Mouse (Mus musculus) heart, embryonic 16.5 days (tissue): ENCODE measurements around the gene Slc41a1. TPM values are rescaled to one million over a fixed set of nuclear protein-coding genes. Genes with fewer than 3 reads are reported as not detected.

ENCODE experiments used
- ATAC-seq: fragments of 200-750 bp; cut with Nextera tagmentation; replicated peaks from 2 replicates; pipeline ENCODE4 v1.8.0; 2017; ENCODE audit warnings: moderate number of reproducible peaks; ENCODE audit not compliant: insufficient read depth, low FRiP score; ENCODE audit errors: extremely low read depth
- H3K27ac ChIP-seq: fragments of 300-500 bp; sonication (generic); 2 replicates; pipeline ENCODE4 v1.5.1; 2014; ENCODE audit warnings: mild to moderate bottlenecking, low read length, control low read depth, moderate library complexity
- H3K27me3 ChIP-seq: fragments of 300-500 bp; sonication (generic); 2 replicates; pipeline ENCODE4 v1.6.1; 2014; ENCODE audit warnings: low read length, mixed read lengths; ENCODE audit not compliant: control insufficient read depth, insufficient read depth
- H3K36me3 ChIP-seq: fragments of 300-500 bp; sonication (generic); 2 replicates; pipeline ENCODE4 v1.6.1; 2014; ENCODE audit not compliant: control insufficient read depth, insufficient read depth
- H3K4me1 ChIP-seq: fragments of 300-500 bp; sonication (generic); 2 replicates; pipeline ENCODE4 v1.6.1; 2014; ENCODE audit warnings: low read length, mixed read lengths; ENCODE audit not compliant: control insufficient read depth, insufficient read depth
- H3K4me2 ChIP-seq: fragments of 300-500 bp; sonication (generic); 2 replicates; pipeline ENCODE4 v1.6.1; 2014; ENCODE audit warnings: low read depth, mild to moderate bottlenecking, control low read depth, low read length
- H3K4me3 ChIP-seq: fragments of 300-500 bp; sonication (generic); 2 replicates; pipeline ENCODE4 v1.5.1; 2014; ENCODE audit warnings: mild to moderate bottlenecking, control low read depth, low read length
- H3K9ac ChIP-seq: fragments of 300-500 bp; sonication (generic); 2 replicates; pipeline ENCODE4 v1.6.1; 2014; ENCODE audit warnings: low read length, control low read depth
- H3K9me3 ChIP-seq: fragments of 300-500 bp; sonication (generic); replicated peaks from 2 replicates; pipeline ENCODE4 v1.6.1; 2016; ENCODE audit warnings: low read length; ENCODE audit not compliant: control insufficient read depth
- WGBS: fragments of 180-500 bp; shearing (Covaris S2); extraction: QIAGEN DNeasy Blood & Tissue Kit; methylation state at CpG from one replicate; pipeline ENCODE4 v1.1.7; 2014; 5-methylcytosine and 5-hydroxymethylcytosine counted together
- polyA plus RNA-seq: library from polyadenylated mRNA; unstranded; fragments of >200 nt; fragmentation: Nextera tagmentation; extraction: Ambion mirVana; gene quantifications from 2 replicates; pipeline ENCODE4 v1.2.1, GENCODE M21; 2015

Slc41a1 gene
- 10.3 and 11.7 TPM in 2 replicates for polyA plus RNA-seq

GRCm38 (mm10) chr1:131827207-131827786 lies at the start of gene Slc41a1:
Gene Slc41a1 (plus strand): TSS chr1:131827493.
- ATAC-seq, result peak; percentile 19
- Histone ChIP-seq H3K9ac (peak within 1 kb of the TSS; percentile 90), H3K36me3 (peaks cover 2% of the 10 kb centered on the region; the same call in 1 of the 2 replicates), H3K4me2 (peak within 1 kb of the TSS; percentile 91), H3K27ac (peak within 1 kb of the TSS; percentile 82), H3K27me3 (no peaks in the 10 kb centered on the region), H3K4me3 (peak within 1 kb of the TSS; percentile 83), H3K9me3 (no peaks in the 10 kb centered on the region), H3K4me1 (peaks cover 10% of the 10 kb centered on the region)
- 2% methylated on average over 25 of the region's 25 CpGs for WGBS

GRCm38 (mm10) chr1:131794591-131794990 lies 32.7 kb upstream of the Slc41a1 start:
- ATAC-seq, result no peak
- no peak overlapping the region for H3K4me3 ChIP-seq
- no peak overlapping the region for H3K27ac ChIP-seq
- no peak overlapping the region for H3K4me2 ChIP-seq
- H3K9me3 ChIP-seq, result no peaks in the 10 kb centered on the region
- H3K36me3 ChIP-seq, result no peaks in the 10 kb centered on the region
- peaks cover 9% of the 10 kb centered on the region for H3K4me1 ChIP-seq
- no peak overlapping the region for H3K9ac ChIP-seq
- 0 out of 2 replicates have a peak, but pooled peaks cover 2% of the 10 kb centered on the region for H3K27me3 ChIP-seq
- 41% methylated on average over 3 of the region's 3 CpGs for WGBS

GRCm38 (mm10) chr1:131795171-131795570 lies 32.1 kb upstream of the Slc41a1 start:
- H3K4me3 ChIP-seq, result no peak overlapping the region
- ATAC-seq, result no peak
- H3K27me3 ChIP-seq, result 0 out of 2 replicates have a peak, but pooled peaks cover 2% of the 10 kb centered on the region
- H3K4me1 ChIP-seq, result peaks cover 9% of the 10 kb centered on the region
- H3K27ac ChIP-seq, result no peak overlapping the region
- no peaks in the 10 kb centered on the region for H3K9me3 ChIP-seq
- H3K36me3 ChIP-seq, result no peaks in the 10 kb centered on the region
- WGBS, result 89% methylated on average over 3 of the region's 3 CpGs
- no peak overlapping the region for H3K9ac ChIP-seq
- H3K4me2 ChIP-seq, result no peak overlapping the region

GRCm38 (mm10) chr1:131797202-131797909 lies 29.9 kb upstream of the Slc41a1 start, which contains the start of gene Pm20d1:
Gene Pm20d1 (plus strand): TSS chr1:131797381.
- peak; percentile 86 for ATAC-seq
- 7% methylated on average over 26 of the region's 26 CpGs for WGBS
- Histone ChIP-seq H3K27ac (peak within 1 kb of the TSS; percentile 61), H3K9me3 (no peaks in the 10 kb centered on the region), H3K9ac (peak within 1 kb of the TSS; percentile 70), H3K36me3 (no peaks in the 10 kb centered on the region), H3K4me3 (peak within 1 kb of the TSS; percentile 45), H3K4me2 (peak within 1 kb of the TSS; percentile 68), H3K4me1 (peaks cover 9% of the 10 kb centered on the region), H3K27me3 (0 out of 2 replicates have a peak, but pooled peaks cover 2% of the 10 kb centered on the region)

GRCm38 (mm10) chr1:131800001-131800400 lies 27.3 kb upstream of the Slc41a1 start:
- ATAC-seq, result no peak
- Histone ChIP-seq H3K36me3 (no peaks in the 10 kb centered on the region), H3K4me1 (peaks cover 9% of the 10 kb centered on the region), H3K9ac (no peak overlapping the region), H3K27ac (no peak overlapping the region), H3K4me2 (no peak overlapping the region), H3K4me3 (no peak overlapping the region), H3K27me3 (0 out of 2 replicates have a peak, but pooled peaks cover 2% of the 10 kb centered on the region), H3K9me3 (no peaks in the 10 kb centered on the region)
- 62% methylated on average over 1 of the region's 1 CpGs for WGBS

GRCm38 (mm10) chr1:131801071-131801470 lies 26.2 kb upstream of the Slc41a1 start:
- Histone ChIP-seq H3K4me3 (no peak overlapping the region), H3K9ac (no peak overlapping the region), H3K9me3 (no peaks in the 10 kb centered on the region), H3K36me3 (no peaks in the 10 kb centered on the region), H3K27me3 (0 out of 2 replicates have a peak, but pooled peaks cover 2% of the 10 kb centered on the region), H3K4me2 (no peak overlapping the region), H3K27ac (no peak overlapping the region), H3K4me1 (peaks cover 9% of the 10 kb centered on the region)
- no peak for ATAC-seq
- 92% methylated on average over 8 of the region's 8 CpGs for WGBS

GRCm38 (mm10) chr1:131802652-131803051 lies 24.6 kb upstream of the Slc41a1 start:
- Histone ChIP-seq H3K36me3 (no peaks in the 10 kb centered on the region), H3K4me1 (peaks cover 2% of the 10 kb centered on the region; the same call in 1 of the 2 replicates), H3K4me3 (no peak overlapping the region), H3K27me3 (0 out of 2 replicates have a peak, but pooled peaks cover 2% of the 10 kb centered on the region), H3K9me3 (no peaks in the 10 kb centered on the region), H3K4me2 (no peak overlapping the region), H3K9ac (no peak overlapping the region), H3K27ac (no peak overlapping the region)
- ATAC-seq, result no peak
- 73% methylated on average over 5 of the region's 5 CpGs for WGBS

- Histone ChIP-seq H3K4me3 (no peak overlapping the region), H3K9ac (no peak overlapping the region), H3K9me3 (no peaks in the 10 kb centered on the region), H3K36me3 (no peaks in the 10 kb centered on the region), H3K27me3 (no peaks in the 10 kb centered on the region), H3K4me1 (no peaks in the 10 kb centered on the region), H3K4me2 (no peak overlapping the region), H3K27ac (no peak overlapping the region)
- WGBS, result 91% methylated on average over 3 of the region's 3 CpGs
- ATAC-seq, result no peak
Observed at GRCm38 (mm10) chr1:131804166-131804565, 23.1 kb upstream of the Slc41a1 start.

- no peak overlapping the region for H3K4me2 ChIP-seq
- H3K27me3 ChIP-seq, result no peaks in the 10 kb centered on the region
- no peaks in the 10 kb centered on the region for H3K36me3 ChIP-seq
- H3K4me1 ChIP-seq, result no peaks in the 10 kb centered on the region
- no peak overlapping the region for H3K9ac ChIP-seq
- ATAC-seq, result no peak
- no peak overlapping the region for H3K4me3 ChIP-seq
- no peaks in the 10 kb centered on the region for H3K9me3 ChIP-seq
- no peak overlapping the region for H3K27ac ChIP-seq
- 87% methylated on average over 1 of the region's 1 CpGs for WGBS
Observed at GRCm38 (mm10) chr1:131808986-131809385, 18.3 kb upstream of the Slc41a1 start.
